In the genomic region with DNA sequence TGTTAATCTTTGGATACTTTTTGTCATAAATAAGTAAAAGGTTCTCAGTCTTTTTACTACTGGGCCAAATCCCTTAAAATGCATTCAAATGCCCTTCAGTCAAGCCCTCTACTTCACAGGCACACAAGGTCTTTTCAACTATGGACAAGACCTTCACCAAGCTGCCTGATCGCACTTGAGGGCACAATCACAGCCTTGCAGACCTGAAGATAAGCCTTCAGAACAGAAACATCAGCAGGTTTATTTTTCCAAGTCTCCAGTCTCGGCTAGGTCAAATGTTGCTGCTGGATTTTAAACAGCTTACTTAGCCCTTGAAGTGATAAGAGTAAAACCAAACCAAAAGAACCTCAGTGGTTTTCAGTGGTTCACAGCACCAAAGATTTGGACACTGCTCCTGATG, we compare ENCODE assay signal across 9 mouse cellular contexts. TPM values are rescaled to one million over a fixed set of nuclear protein-coding genes. Genes with fewer than 3 reads are reported as not detected.
DNase-seq lines count a peak whose midpoint lies in the region; ATAC-seq lines count a peak whose summit lies in the region.
"Had no signal": no experiment of that assay in that cellular context is flagged by ENCODE, and none has a peak within 500 bp of the region (broad histone marks: within the 10 kb centered on the region; RNA-seq: fewer than 3 reads in every experiment).

No protein-coding gene starts in this region.

- H3K4me3 ChIP-seq in megakaryocyte, embryonic 14.5 days (replicated peaks) = peak overlapping the region; percentile 99
- H3K4me3 ChIP-seq in limb, embryonic 13.5 days = peak overlapping the region; percentile 83
- H3K4me3 ChIP-seq in stomach, embryonic 15.5 days (replicated peaks) = peak overlapping the region; percentile 71

- no peaks in the 10 kb centered on the region for H3K9me3 ChIP-seq in megakaryocyte, embryonic 14.5 days
- no peaks in the 10 kb centered on the region for H3K9me3 ChIP-seq in limb, embryonic 13.5 days
- H3K9me3 ChIP-seq in stomach, embryonic 15.5 days = no peaks in the 10 kb centered on the region

- H3K4me2 ChIP-seq in limb, embryonic 13.5 days (replicated peaks) = peak overlapping the region; percentile 78
- H3K4me2 ChIP-seq in stomach, embryonic 15.5 days = peak overlapping the region; percentile 76

- ATAC-seq in megakaryocyte, adult 5-6 weeks (ENCODE audit: poor library complexity, severe bottlenecking) = no peak
- ATAC-seq in limb, embryonic 13.5 days (ENCODE audit: low FRiP score, low read depth) = no peak
- ATAC-seq in stomach, embryonic 15.5 days (ENCODE audit: insufficient read depth, low FRiP score, low read depth) = no peak
- ATAC-seq in monocyte, adult 5-6 weeks (replicated peaks; ENCODE audit: insufficient number of reproducible peaks, low FRiP score, low TSS enrichment, poor library complexity, severe bottlenecking) = no peak

- WGBS in limb, embryonic 13.5 days = 60% methylated on average over 2 of the region's 2 CpGs
- 26% methylated on average over 2 of the region's 2 CpGs for WGBS in stomach, embryonic 15.5 days

- peak; percentile 14 for DNase-seq in embryo, embryonic 10.5 days (ENCODE audit: low spot score)
- no peak for DNase-seq in embryo, embryonic 10 days (ENCODE audit: low spot score)
- DNase-seq in layer of hippocampus, postnatal 14 days (ENCODE audit: low spot score in 2 of 2) = no peak
- DNase-seq: cerebellum, adult 18-20 months had no signal

- peak overlapping the region; percentile 100 for H3K9ac ChIP-seq in limb, embryonic 13.5 days
- no peak overlapping the region for H3K9ac ChIP-seq in stomach, embryonic 15.5 days

- no peak overlapping the region for H3K27ac ChIP-seq in limb, embryonic 13.5 days
- no peak overlapping the region for H3K27ac ChIP-seq in stomach, embryonic 15.5 days

- peaks cover 63% of the 10 kb centered on the region for H3K4me1 ChIP-seq in megakaryocyte, embryonic 14.5 days
- peaks cover 24% of the 10 kb centered on the region for H3K4me1 ChIP-seq in limb, embryonic 13.5 days
- peaks cover 10% of the 10 kb centered on the region for H3K4me1 ChIP-seq in stomach, embryonic 15.5 days

- H3K36me3 ChIP-seq in megakaryocyte, embryonic 14.5 days (replicated peaks; ENCODE audit: low read length) = peaks cover 5% of the 10 kb centered on the region
- H3K36me3 ChIP-seq in limb, embryonic 13.5 days = peaks cover 3% of the 10 kb centered on the region; the same call in 1 of the 2 replicates
- no peaks in the 10 kb centered on the region for H3K36me3 ChIP-seq in stomach, embryonic 15.5 days

- H3K27me3 ChIP-seq in megakaryocyte, embryonic 14.5 days (replicated peaks) = no peaks in the 10 kb centered on the region
- H3K27me3 ChIP-seq in limb, embryonic 13.5 days = no peaks in the 10 kb centered on the region
- no peaks in the 10 kb centered on the region for H3K27me3 ChIP-seq in stomach, embryonic 15.5 days (replicated peaks)

RNA-seq across cellular contexts. Expression of a gene that starts 2.1 kb away (rescaled TPM):
- polyA plus RNA-seq in megakaryocyte, embryonic 14.5 days (2012; ENCODE audit: insufficient read depth, low replicate concordance) = 4.2 and 27.8 TPM in 2 replicates
- 140 and 149 TPM in 2 replicates for total RNA-seq in megakaryocyte, adult 5-6 weeks (2015)
- 84.8 and 108 TPM in 2 replicates for total RNA-seq in megakaryocyte, adult 5-6 weeks (2017)
- 108 and 111 TPM in 2 replicates for polyA plus RNA-seq in limb, embryonic 13.5 days (2015; fragmentation: Nextera tagmentation; extraction: Ambion mirVana)
- 85.6 and 88.2 TPM in 2 replicates for polyA plus RNA-seq in stomach, embryonic 15.5 days (2015; fragmentation: Nextera tagmentation; extraction: Ambion mirVana)
- total RNA-seq in monocyte, adult 5-6 weeks (2017) = 180 to 216 TPM (median 195 TPM) in 3 replicates
- total RNA-seq in layer of hippocampus, postnatal 14 days (2021) = 100 to 1,000 TPM; 102 TPM
